Mouse (Mus musculus): ENCODE results near the gene Hsd17b14. TPM values are rescaled to one million over a fixed set of nuclear protein-coding genes. Genes with fewer than 3 reads are reported as not detected.

The Hsd17b14 gene
- polyA plus RNA-seq (2012; rRNA removed): 1.4 and 3.4 TPM in 2 replicates

DNA sequence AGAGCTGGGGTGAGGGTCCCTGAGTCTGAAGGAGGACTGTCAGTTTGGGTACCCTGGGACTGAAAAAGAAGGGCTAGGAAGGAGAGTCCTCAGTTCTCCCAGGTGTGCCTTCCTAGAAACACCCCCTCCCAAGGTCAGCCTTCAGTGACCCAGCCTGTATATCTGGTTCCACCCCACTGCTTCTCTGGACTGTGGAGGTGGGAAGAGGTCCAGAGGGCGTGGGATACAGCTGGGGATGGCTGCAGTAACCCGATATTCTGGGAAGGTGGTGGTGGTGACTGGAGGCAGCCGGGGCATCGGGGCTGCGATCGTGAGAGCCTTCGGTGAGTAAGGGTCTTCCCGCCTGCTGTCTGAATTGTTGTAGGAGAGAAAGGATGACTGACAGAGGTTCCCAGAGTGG, at the start of gene Hsd17b14:
Gene Hsd17b14, plus strand, starts transcription at position 150 of the 400 bp plus-strand sequence.

DNA sequence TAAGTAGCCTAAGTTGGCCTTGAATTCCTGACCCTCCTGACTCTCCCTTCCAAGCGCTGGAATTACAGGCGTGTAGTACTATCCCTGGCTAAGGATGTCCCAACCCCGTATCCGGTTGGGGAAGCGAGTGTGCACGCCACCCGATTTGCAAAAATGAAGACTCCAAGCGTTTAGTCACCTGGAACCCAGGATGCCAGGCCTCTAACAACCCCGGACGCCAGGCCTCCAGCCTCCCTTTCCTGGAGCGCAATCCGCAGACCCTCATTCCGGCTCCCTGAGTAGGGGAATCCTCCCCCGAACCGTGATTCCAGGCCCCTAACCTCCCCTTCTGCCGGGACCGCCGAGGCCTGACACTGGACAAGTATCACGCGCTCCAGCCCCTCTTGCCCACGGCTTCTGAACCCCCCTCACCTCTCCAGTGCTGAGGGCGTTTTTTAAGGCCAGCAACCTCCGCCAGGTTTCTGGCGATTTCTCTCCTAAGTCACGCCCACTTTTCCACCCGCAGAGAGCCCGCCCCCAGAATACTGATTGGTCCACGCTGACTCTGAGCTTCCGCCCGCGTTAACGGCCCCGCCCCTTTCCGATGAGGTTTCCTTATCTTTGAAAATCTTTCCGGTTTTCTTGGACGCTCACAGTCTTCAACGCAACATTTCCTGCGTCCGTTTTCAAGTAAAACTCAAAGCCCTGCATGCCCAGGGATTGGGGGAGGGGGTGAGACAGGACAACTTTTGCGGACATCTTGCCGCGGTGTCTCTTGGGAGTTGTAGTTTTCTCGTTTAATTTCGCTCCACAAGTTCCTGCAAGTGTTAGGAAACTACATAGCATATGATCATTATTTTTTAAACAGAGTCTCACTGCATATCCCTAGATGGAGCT, 44.5 kb upstream of the Hsd17b14 start, which contains the start of gene Nucb1:
Gene Nucb1, minus strand, starts transcription at position 495 of the 876 bp plus-strand sequence.

DNA sequence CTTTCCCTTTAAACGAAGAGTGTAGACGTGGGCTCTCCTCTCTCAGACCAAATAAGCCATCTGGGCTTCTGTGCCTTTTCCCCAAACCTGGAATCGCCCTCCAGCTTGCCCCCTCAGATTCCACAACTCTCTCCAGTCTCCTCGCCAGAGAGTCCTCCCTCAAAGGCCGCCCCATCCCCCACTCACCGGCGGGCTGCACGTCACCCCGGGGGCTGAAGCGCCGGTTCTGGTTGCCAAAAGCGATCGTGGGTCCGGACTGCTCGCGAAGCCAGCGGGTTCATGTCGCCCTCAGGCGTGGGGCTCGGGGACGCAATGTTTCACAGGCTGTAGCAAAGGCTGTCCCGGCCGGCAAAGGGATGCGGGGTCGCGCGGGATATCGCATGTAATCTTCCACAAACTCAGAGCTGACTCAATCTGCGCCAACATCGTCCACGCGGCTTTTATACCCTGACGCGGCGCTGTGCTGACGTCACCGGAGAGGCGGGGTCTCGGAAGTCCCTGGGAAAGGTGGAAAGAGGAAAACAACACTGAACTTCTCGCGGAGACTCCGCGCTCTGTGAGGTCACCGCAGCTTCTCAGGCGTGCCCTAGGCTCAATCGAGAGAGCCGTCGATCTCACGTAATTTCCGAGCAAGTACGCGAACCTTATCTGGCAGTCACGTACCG, 28.8 kb upstream of the Hsd17b14 start, which contains the start of the genes Ppp1r15a and Plekha4:
Gene Ppp1r15a, minus strand, starts transcription at position 460 of the 665 bp plus-strand sequence.
Gene Plekha4, plus strand, starts transcription at position 522 of the 665 bp plus-strand sequence.

DNA sequence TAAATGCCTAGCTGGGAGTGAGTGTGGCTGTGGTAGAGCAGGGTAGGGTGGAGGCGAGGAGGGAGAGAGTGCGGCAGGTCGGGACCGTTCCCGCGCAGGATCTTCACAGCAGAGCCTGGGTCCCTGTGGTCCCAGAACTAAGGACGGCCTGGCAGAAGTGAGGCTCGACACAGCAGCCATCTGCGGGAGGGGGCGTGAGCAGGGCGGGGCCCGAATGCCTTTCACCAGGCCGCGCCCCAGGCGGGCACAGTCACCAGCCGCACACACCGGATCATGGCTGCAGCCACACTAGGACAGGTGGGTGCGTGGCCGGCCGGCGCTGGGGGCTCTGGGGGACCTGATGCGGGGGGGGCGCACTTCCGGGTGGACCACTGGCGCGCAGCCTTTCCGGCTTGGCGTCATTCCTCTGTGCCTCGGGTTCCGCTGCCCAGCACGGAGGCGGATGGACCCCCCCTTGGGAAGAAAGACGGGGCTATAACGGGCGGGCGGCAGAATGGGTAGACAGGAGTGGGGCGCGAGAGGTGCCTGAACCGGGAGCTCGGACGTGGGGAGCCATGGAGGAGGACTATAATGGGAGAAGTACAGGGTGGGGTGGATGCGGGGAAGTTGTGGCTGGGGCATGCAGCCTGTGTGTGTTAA, 15.5 kb downstream of the Hsd17b14 start, which contains the start of gene Bcat2:
Gene Bcat2, plus strand, starts transcription at position 51 of the 639 bp plus-strand sequence.

DNA sequence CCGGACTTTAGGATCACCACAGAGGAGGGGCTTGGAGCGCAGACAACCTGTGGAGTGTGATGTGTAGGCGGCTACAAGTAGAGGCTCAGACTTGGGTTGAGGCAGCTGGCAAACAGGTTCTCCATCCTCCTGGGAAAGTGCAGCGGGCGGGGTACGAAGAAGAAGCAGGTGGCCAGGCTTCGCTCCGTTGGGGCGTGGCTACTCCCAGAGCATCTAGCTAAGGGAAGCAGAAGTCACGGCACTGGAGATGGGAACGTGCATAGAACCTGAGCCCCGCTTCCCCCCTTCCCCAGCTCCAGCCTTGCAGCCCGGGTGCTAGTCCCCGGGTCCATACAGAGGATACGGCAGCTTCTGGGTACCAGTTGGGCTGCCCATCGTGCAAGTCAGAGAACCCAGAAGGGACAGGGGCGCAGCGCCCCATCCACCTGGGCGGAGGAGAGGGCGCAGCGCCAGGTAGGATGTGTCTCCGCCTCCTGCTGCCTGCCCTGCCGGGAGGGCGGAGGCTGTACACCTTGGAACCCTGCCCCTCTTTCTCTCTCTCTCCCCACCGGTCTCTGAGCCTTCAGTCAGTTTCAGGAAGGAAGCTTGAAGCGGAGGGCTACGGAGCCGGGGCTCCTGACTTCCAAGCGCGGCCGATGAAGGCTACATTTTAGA, 62.5 kb downstream of the Hsd17b14 start, which contains the start of gene Fut1:
Gene Fut1, plus strand, starts transcription at position 248 of the 654 bp plus-strand sequence.

Other genes with a start within 250 kb of the Hsd17b14 start
- 58.6 and 62.0 TPM in 2 replicates for gene Trpm4, start 221.1 kb upstream of the Hsd17b14 start, polyA plus RNA-seq (2012; rRNA removed)
- 0.46 and 0.51 TPM in 2 replicates for gene Hrc, start 219.6 kb upstream of the Hsd17b14 start, polyA plus RNA-seq (2012; rRNA removed)
- gene Ppfia3, start 187.9 kb upstream of the Hsd17b14 start, polyA plus RNA-seq (2012; rRNA removed): 11.9 and 12.1 TPM in 2 replicates
- 43.0 and 49.1 TPM in 2 replicates for gene Lin7b, start 184.3 kb upstream of the Hsd17b14 start, polyA plus RNA-seq (2012; rRNA removed)
- 271 and 341 TPM in 2 replicates for gene Snrnp70, start 159.2 kb upstream of the Hsd17b14 start, polyA plus RNA-seq (2012; rRNA removed)
- gene Kcna7, start 149.2 kb upstream of the Hsd17b14 start, polyA plus RNA-seq (2012; rRNA removed): 0.28 and 0.36 TPM in 2 replicates
- 3.7 and 3.9 TPM in 2 replicates for gene Ntf5, start 141.2 kb upstream of the Hsd17b14 start, polyA plus RNA-seq (2012; rRNA removed)
- 30.6 and 32.8 TPM in 2 replicates for gene Lhb, start 134.1 kb upstream of the Hsd17b14 start, polyA plus RNA-seq (2012; rRNA removed)
- gene Gys1, start 120.0 kb upstream of the Hsd17b14 start, polyA plus RNA-seq (2012; rRNA removed): 61.3 and 69.1 TPM in 2 replicates
- gene Ruvbl2, start 116.8 kb upstream of the Hsd17b14 start, polyA plus RNA-seq (2012; rRNA removed): 136 and 158 TPM in 2 replicates
- gene Ftl1, start 95.0 kb upstream of the Hsd17b14 start, polyA plus RNA-seq (2012; rRNA removed): 3,494 and 4,463 TPM in 2 replicates
- gene Bax, start 88.0 kb upstream of the Hsd17b14 start, polyA plus RNA-seq (2012; rRNA removed): 193 and 194 TPM in 2 replicates
- 33.8 and 34.3 TPM in 2 replicates for gene Tulp2, start 73.0 kb upstream of the Hsd17b14 start, polyA plus RNA-seq (2012; rRNA removed)
- gene Gm45808, start 68.1 kb upstream of the Hsd17b14 start, polyA plus RNA-seq (2012; rRNA removed): not detected in 2 replicates
- gene Dhdh, start 66.1 kb upstream of the Hsd17b14 start, polyA plus RNA-seq (2012; rRNA removed): 5.4 and 8.6 TPM in 2 replicates
- 409 and 461 TPM in 2 replicates for gene Nucb1, start 44.5 kb upstream of the Hsd17b14 start, polyA plus RNA-seq (2012; rRNA removed)
- 57.1 and 60.9 TPM in 2 replicates for gene Ppp1r15a, start 28.6 kb upstream of the Hsd17b14 start, polyA plus RNA-seq (2012; rRNA removed)
- 29.4 and 35.1 TPM in 2 replicates for gene Plekha4, start 28.6 kb upstream of the Hsd17b14 start, polyA plus RNA-seq (2012; rRNA removed)
- 129 and 164 TPM in 2 replicates for gene Bcat2, start 15.3 kb downstream of the Hsd17b14 start, polyA plus RNA-seq (2012; rRNA removed)
- 0.21 and 0.23 TPM in 2 replicates for gene Fgf21, start 60.6 kb downstream of the Hsd17b14 start, polyA plus RNA-seq (2012; rRNA removed)
- 0.13 and 0.14 TPM in 2 replicates for gene Fut1, start 62.4 kb downstream of the Hsd17b14 start, polyA plus RNA-seq (2012; rRNA removed)
- gene Izumo1, start 66.9 kb downstream of the Hsd17b14 start, polyA plus RNA-seq (2012; rRNA removed): 0.38 and 0.40 TPM in 2 replicates
- 34.6 and 43.6 TPM in 2 replicates for gene Rasip1, start 72.6 kb downstream of the Hsd17b14 start, polyA plus RNA-seq (2012; rRNA removed)
- 9.0 and 9.6 TPM in 2 replicates for gene Mamstr, start 85.1 kb downstream of the Hsd17b14 start, polyA plus RNA-seq (2012; rRNA removed)
- gene Fut2, start 111.5 kb downstream of the Hsd17b14 start, polyA plus RNA-seq (2012; rRNA removed): 8.6 and 9.1 TPM in 2 replicates
- gene Ntn5, start 129.1 kb downstream of the Hsd17b14 start, polyA plus RNA-seq (2012; rRNA removed): 1.6 and 2.1 TPM in 2 replicates
- gene Sec1, start 139.5 kb downstream of the Hsd17b14 start, polyA plus RNA-seq (2012; rRNA removed): 0.73 and 0.98 TPM in 2 replicates
- 18.0 and 20.0 TPM in 2 replicates for gene Car11, start 144.9 kb downstream of the Hsd17b14 start, polyA plus RNA-seq (2012; rRNA removed)
- gene Dbp, start 150.2 kb downstream of the Hsd17b14 start, polyA plus RNA-seq (2012; rRNA removed): 92.6 and 115 TPM in 2 replicates
- gene Rpl18, start 160.6 kb downstream of the Hsd17b14 start, polyA plus RNA-seq (2012; rRNA removed): 1,751 and 1,782 TPM in 2 replicates
- 88.6 and 89.2 TPM in 2 replicates for gene Sphk2, start 163.1 kb downstream of the Hsd17b14 start, polyA plus RNA-seq (2012; rRNA removed)
- gene Fam83e, start 166.3 kb downstream of the Hsd17b14 start, polyA plus RNA-seq (2012; rRNA removed): 1.4 and 2.3 TPM in 2 replicates
- gene Spaca4, start 170.9 kb downstream of the Hsd17b14 start, polyA plus RNA-seq (2012; rRNA removed): not detected in 2 replicates
- 14.7 and 15.5 TPM in 2 replicates for gene Lmtk3, start 228.8 kb downstream of the Hsd17b14 start, polyA plus RNA-seq (2012; rRNA removed)
- 1.00 and 1.4 TPM in 2 replicates for gene Sult2b1, start 229.8 kb downstream of the Hsd17b14 start, polyA plus RNA-seq (2012; rRNA removed)

All from ovary, adult 2 months (tissue).